Mouse (Mus musculus) kidney, postnatal 0 days (tissue): ENCODE measurements around the gene Fbxo34. TPM values are rescaled to one million over a fixed set of nuclear protein-coding genes. Genes with fewer than 3 reads are reported as not detected.
"Not testable (repeated sequence)": the region's sequence is repeated elsewhere in the genome, so short reads cannot be mapped to it uniquely, and the experiment has no call there.

Source experiments
- ATAC-seq: fragments of 200-750 bp; cut with Nextera tagmentation; replicated peaks from 2 replicates; pipeline ENCODE4 v1.8.0; 2017; ENCODE audit warnings: low read depth, moderate number of reproducible peaks, moderate TSS enrichment, moderate library complexity; ENCODE audit not compliant: low FRiP score
- DNase-seq: peaks from one replicate; pipeline ENCODE4 v3.0.0-alpha.2; 2016; ENCODE audit warnings: low spot score
- H3K27ac ChIP-seq: fragments of 300-500 bp; sonication (generic); 2 replicates; pipeline ENCODE4 v1.5.1; 2014; ENCODE audit warnings: mild to moderate bottlenecking
- H3K27me3 ChIP-seq: fragments of 300-500 bp; sonication (generic); 2 replicates; pipeline ENCODE4 v1.6.1; 2014; ENCODE audit warnings: low read length, mixed read lengths; ENCODE audit not compliant: insufficient read depth
- H3K36me3 ChIP-seq: fragments of 300-500 bp; sonication (generic); 2 replicates; pipeline ENCODE4 v1.6.1; 2014; ENCODE audit warnings: low read length, mixed read lengths; ENCODE audit not compliant: insufficient read depth
- H3K4me1 ChIP-seq: fragments of 300-500 bp; sonication (generic); replicated peaks from 2 replicates; pipeline ENCODE4 v1.6.1; 2014; ENCODE audit warnings: antibody characterized with exemption, low read length, mixed read lengths; ENCODE audit not compliant: insufficient read depth
- H3K4me2 ChIP-seq: fragments of 300-500 bp; sonication (generic); 2 replicates; pipeline ENCODE4 v1.6.1; 2014; ENCODE audit warnings: mild to moderate bottlenecking, low read length, moderate library complexity, mixed read lengths
- H3K4me3 ChIP-seq: fragments of 300-500 bp; sonication (generic); replicated peaks from 2 replicates; pipeline ENCODE4 v1.5.1; 2014; ENCODE audit warnings: low read depth, low read length
- H3K9ac ChIP-seq: fragments of 300-500 bp; sonication (generic); 2 replicates; pipeline ENCODE4 v1.6.1; 2014; ENCODE audit warnings: low read depth, low read length
- H3K9me3 ChIP-seq: fragments of 300-500 bp; sonication (generic); replicated peaks from 2 replicates; pipeline ENCODE4 v1.6.1; 2016; ENCODE audit warnings: low read length, inconsistent platforms, mixed read lengths
- CTCF ChIP-seq: IDR thresholded peaks from 2 replicates; pipeline ENCODE4 v1.5.1; 2016; ENCODE audit warnings: antibody characterized with exemption, low read depth, mild to moderate bottlenecking, moderate library complexity
- WGBS: fragments of 180-500 bp; shearing (Covaris S2); extraction: QIAGEN DNeasy Blood & Tissue Kit; methylation state at CpG from one replicate; pipeline ENCODE4 v1.1.7; 2014; 5-methylcytosine and 5-hydroxymethylcytosine counted together
- polyA plus RNA-seq: library from polyadenylated mRNA; unstranded; fragments of >200 nt; fragmentation: Nextera tagmentation; extraction: Ambion mirVana; gene quantifications from 2 replicates; pipeline ENCODE4 v1.2.1, GENCODE M21; 2015

The Fbxo34 gene
- polyA plus RNA-seq, 1 experiment from 2014 or later, result 18.9 TPM

- DNase-seq, result peak; percentile 83
- no peaks in the 10 kb centered on the region for H3K9me3 ChIP-seq
Measured at GRCm38 (mm10) chr14:47529019-47529418, 78.8 kb downstream of the Fbxo34 start.

GRCm38 (mm10) chr14:47529592-47529991, 79.4 kb downstream of the Fbxo34 start:
- not testable (repeated sequence) for H3K9ac ChIP-seq, H3K4me3 ChIP-seq, H3K36me3 ChIP-seq, H3K27me3 ChIP-seq, H3K9me3 ChIP-seq, ATAC-seq, H3K27ac ChIP-seq, H3K4me2 ChIP-seq, DNase-seq, H3K4me1 ChIP-seq
- WGBS, result 93% methylated on average over 10 of the region's 12 CpGs

More at GRCm38 (mm10) chr14:47529019-47529418, 78.8 kb downstream of the Fbxo34 start:
- Histone ChIP-seq H3K27ac (no peak overlapping the region), H3K4me1 (peaks cover 6% of the 10 kb centered on the region; the same call in 1 of the 2 replicates), H3K4me3 (no peak overlapping the region), H3K36me3 (no peaks in the 10 kb centered on the region), H3K9ac (no peak overlapping the region), H3K27me3 (no peaks in the 10 kb centered on the region), H3K4me2 (no peak overlapping the region)
- WGBS, result 41% methylated on average over 8 of the region's 8 CpGs
- ATAC-seq, result no peak
- TF ChIP-seq CTCF, result peak; percentile 79

- TF ChIP-seq CTCF, result 0 out of 2 replicates have a peak, but pooled peaks have one; percentile 9
Measured at GRCm38 (mm10) chr14:47532496-47532895, 82.3 kb downstream of the Fbxo34 start.

GRCm38 (mm10) chr14:47533365-47534175, 83.3 kb downstream of the Fbxo34 start:
- H3K27ac ChIP-seq, result peak overlapping the region; percentile 54; the same call in 1 of the 2 replicates

More at GRCm38 (mm10) chr14:47532496-47532895, 82.3 kb downstream of the Fbxo34 start:
- 63% methylated on average over 1 of the region's 1 CpGs for WGBS
- no peak overlapping the region for H3K4me3 ChIP-seq
- no peaks in the 10 kb centered on the region for H3K36me3 ChIP-seq
- peak overlapping the region; percentile 54; the same call in 1 of the 2 replicates for H3K27ac ChIP-seq
- H3K4me2 ChIP-seq, result no peak overlapping the region
- H3K9me3 ChIP-seq, result no peaks in the 10 kb centered on the region
- no peak overlapping the region for H3K9ac ChIP-seq
- H3K4me1 ChIP-seq, result peaks cover 6% of the 10 kb centered on the region; the same call in 1 of the 2 replicates
- ATAC-seq (no peak), DNase-seq (no peak)
- H3K27me3 ChIP-seq, result no peaks in the 10 kb centered on the region

GRCm38 (mm10) chr14:47534176-47534525, 83.9 kb downstream of the Fbxo34 start:
- no peak for DNase-seq
- Histone ChIP-seq H3K9me3 (no peaks in the 10 kb centered on the region), H3K27me3 (no peaks in the 10 kb centered on the region), H3K36me3 (no peaks in the 10 kb centered on the region), H3K4me2 (no peak overlapping the region), H3K27ac (0 out of 2 replicates have a peak overlapping the region, but pooled peaks have one; percentile 54), H3K4me3 (no peak overlapping the region), H3K9ac (no peak overlapping the region), H3K4me1 (peaks cover 6% of the 10 kb centered on the region; the same call in 1 of the 2 replicates)
- TF ChIP-seq CTCF, result no peak
- 86% methylated on average over 5 of the region's 5 CpGs for WGBS
- ATAC-seq, result no peak

More at GRCm38 (mm10) chr14:47533365-47534175, 83.3 kb downstream of the Fbxo34 start:
- no peak overlapping the region for H3K4me3 ChIP-seq
- peak; percentile 69 for TF ChIP-seq CTCF
- H3K4me2 ChIP-seq, result peak overlapping the region; percentile 33; the same call in 1 of the 2 replicates
- no peaks in the 10 kb centered on the region for H3K9me3 ChIP-seq
- no peak overlapping the region for H3K9ac ChIP-seq
- ATAC-seq (peak; percentile 95), DNase-seq (peak; percentile 82)
- no peaks in the 10 kb centered on the region for H3K27me3 ChIP-seq
- no peaks in the 10 kb centered on the region for H3K36me3 ChIP-seq
- peaks cover 6% of the 10 kb centered on the region; the same call in 1 of the 2 replicates for H3K4me1 ChIP-seq
- WGBS, result 26% methylated on average over 11 of the region's 11 CpGs

- no peak for ATAC-seq
- Histone ChIP-seq H3K4me1 (peaks cover 6% of the 10 kb centered on the region; the same call in 1 of the 2 replicates), H3K27me3 (no peaks in the 10 kb centered on the region), H3K4me3 (no peak overlapping the region), H3K9ac (no peak overlapping the region), H3K4me2 (no peak overlapping the region), H3K36me3 (no peaks in the 10 kb centered on the region), H3K9me3 (no peaks in the 10 kb centered on the region), H3K27ac (no peak overlapping the region)
- no peak for DNase-seq
- no peak for TF ChIP-seq CTCF
- WGBS, result 89% methylated on average over 1 of the region's 1 CpGs
Measured at GRCm38 (mm10) chr14:47535096-47535495, 84.9 kb downstream of the Fbxo34 start.
